Mouse (Mus musculus) liver, embryonic 15.5 days (tissue): ENCODE measurements around the gene Gm28778. TPM values are rescaled to one million over a fixed set of nuclear protein-coding genes. Genes with fewer than 3 reads are reported as not detected.
A peak's percentile ranks its signal among the peaks of the same experiment; 100 is the strongest.
"Not testable (repeated sequence)": the region's sequence is repeated elsewhere in the genome, so short reads cannot be mapped to it uniquely, and the experiment has no call there.

Source experiments
- ATAC-seq: fragments of 200-750 bp; cut with Nextera tagmentation; 2 replicates; pipeline ENCODE4 v1.8.0; 2017; ENCODE audit warnings: moderate number of reproducible peaks, mild to moderate bottlenecking, moderate library complexity; ENCODE audit not compliant: insufficient read depth
- H3K27ac ChIP-seq: fragments of 300-500 bp; sonication (generic); replicated peaks from 2 replicates; pipeline ENCODE4 v1.5.1; 2015; ENCODE audit warnings: mild to moderate bottlenecking, inconsistent platforms
- H3K27me3 ChIP-seq: fragments of 300-500 bp; sonication (generic); 2 replicates; pipeline ENCODE4 v1.6.1; 2015; ENCODE audit warnings: mild to moderate bottlenecking, inconsistent platforms
- H3K36me3 ChIP-seq: fragments of 300-500 bp; sonication (generic); replicated peaks from 2 replicates; pipeline ENCODE4 v1.6.1; 2015; ENCODE audit warnings: moderate library complexity, mild to moderate bottlenecking, inconsistent platforms
- H3K4me1 ChIP-seq: fragments of 300-500 bp; sonication (generic); replicated peaks from 2 replicates; pipeline ENCODE4 v1.6.1; 2015; ENCODE audit warnings: inconsistent platforms
- H3K4me2 ChIP-seq: fragments of 300-500 bp; sonication (generic); 2 replicates; pipeline ENCODE4 v1.6.1; 2015; ENCODE audit warnings: moderate library complexity, mild to moderate bottlenecking, inconsistent platforms
- H3K4me3 ChIP-seq: fragments of 300-500 bp; sonication (generic); replicated peaks from 2 replicates; pipeline ENCODE4 v1.5.1; 2015; ENCODE audit warnings: mild to moderate bottlenecking, inconsistent platforms
- H3K9ac ChIP-seq: fragments of 300-500 bp; sonication (generic); 2 replicates; pipeline ENCODE4 v1.6.1; 2015; ENCODE audit warnings: moderate library complexity, mild to moderate bottlenecking, inconsistent platforms
- H3K9me3 ChIP-seq: fragments of 300-500 bp; sonication (generic); replicated peaks from 2 replicates; pipeline ENCODE4 v1.6.1; 2016; ENCODE audit warnings: inconsistent platforms
- WGBS: fragments of 180-500 bp; shearing (Covaris S2); methylation state at CpG from one replicate; pipeline ENCODE4 v1.1.7; 2015; ENCODE audit warnings: mixed read lengths; ENCODE audit not compliant: insufficient replicate concordance; 5-methylcytosine and 5-hydroxymethylcytosine counted together
- polyA plus RNA-seq: library from polyadenylated mRNA; unstranded; fragments of >200 nt; fragmentation: Nextera tagmentation; extraction: Ambion mirVana; gene quantifications from 2 replicates; pipeline ENCODE4 v1.2.1, GENCODE M21; 2015

The Gm28778 gene
- polyA plus RNA-seq, 1 experiment from 2014 or later, result not detected

DNA sequence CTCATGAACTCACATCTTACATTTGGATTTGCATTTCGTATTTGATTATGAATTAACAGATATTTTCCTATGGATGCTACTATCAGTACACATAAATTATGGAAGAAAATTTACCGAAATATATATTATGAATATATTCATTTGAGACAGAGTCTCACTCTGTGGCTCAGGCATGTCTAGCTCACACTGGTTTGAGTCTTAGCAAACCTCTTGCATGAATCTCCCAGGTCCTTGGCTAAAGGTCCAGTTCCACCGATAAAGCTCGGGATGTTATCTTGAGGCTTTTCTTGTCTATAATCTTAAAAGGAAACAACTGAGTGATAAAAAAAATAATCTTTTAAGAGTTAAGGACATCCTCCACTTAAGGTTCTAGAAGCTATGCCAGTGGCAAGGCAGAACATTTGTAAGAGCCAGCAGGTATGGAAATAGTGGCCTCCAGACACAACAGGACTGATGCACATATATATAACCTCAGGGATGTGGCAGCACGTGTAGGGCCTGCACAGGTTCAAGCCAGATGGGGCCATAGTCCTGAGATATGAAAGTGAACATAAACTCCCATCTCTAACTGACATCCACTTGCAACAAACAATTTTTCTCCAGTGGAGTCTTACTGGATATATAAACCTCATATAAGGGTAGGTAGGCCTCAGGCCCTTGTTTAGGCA, 28.1 kb downstream of the Gm28778 start:
- Histone ChIP-seq H3K27ac (no peak overlapping the region), H3K4me3 (no peak overlapping the region), H3K4me1 (peaks cover 17% of the 10 kb centered on the region; the same call in 1 of the 2 replicates), H3K27me3 (no peaks in the 10 kb centered on the region), H3K9ac (no peak overlapping the region), H3K9me3 (no peaks in the 10 kb centered on the region), H3K4me2 (no peak overlapping the region), H3K36me3 (peaks cover 15% of the 10 kb centered on the region)
- ATAC-seq, result no peak
- 77% methylated on average over 5 of the region's 5 CpGs for WGBS

- not testable (repeated sequence) for H3K9ac ChIP-seq, H3K36me3 ChIP-seq, H3K4me2 ChIP-seq, H3K27me3 ChIP-seq, H3K27ac ChIP-seq, H3K4me3 ChIP-seq, H3K9me3 ChIP-seq
- WGBS, result 31% methylated on average over 5 of the region's 5 CpGs
- peaks cover 28% of the 10 kb centered on the region for H3K4me1 ChIP-seq
- ATAC-seq, result peak; percentile 35; the same call in 1 of the 2 replicates
These were observed 36.6 kb downstream of the Gm28778 start for GRCm38 (mm10) chr1:53333527-53333926.

DNA sequence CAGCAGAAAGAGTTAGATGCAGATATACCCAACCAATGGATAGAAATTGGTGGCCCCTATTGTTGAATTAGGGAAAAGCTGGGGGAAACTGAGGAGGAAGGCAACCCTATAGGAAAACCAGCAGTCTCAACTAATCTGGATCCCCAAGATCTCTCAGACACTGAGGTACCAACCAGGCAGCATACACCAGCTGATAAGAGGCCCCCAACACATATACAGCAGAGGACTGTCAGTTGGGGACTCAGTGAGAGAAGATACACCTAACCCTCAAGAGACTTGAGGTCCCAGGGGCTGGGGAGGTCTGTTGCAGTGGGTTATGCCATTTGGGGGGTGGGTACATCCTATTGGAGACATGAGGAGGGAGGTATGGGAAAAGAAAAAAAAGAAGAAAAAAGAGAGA, 38.6 kb downstream of the Gm28778 start:
- no peaks in the 10 kb centered on the region for H3K36me3 ChIP-seq
- peaks cover 30% of the 10 kb centered on the region for H3K4me1 ChIP-seq
- no peak overlapping the region for H3K4me3 ChIP-seq
- peak; percentile 79 for ATAC-seq
- H3K9ac ChIP-seq, result no peak overlapping the region
- H3K4me2 ChIP-seq, result no peak overlapping the region; the same call in 1 of the 2 replicates
- no peaks in the 10 kb centered on the region for H3K27me3 ChIP-seq
- H3K27ac ChIP-seq, result peak overlapping the region; percentile 45; the same call in 1 of the 2 replicates
- H3K9me3 ChIP-seq, result no peaks in the 10 kb centered on the region

DNA sequence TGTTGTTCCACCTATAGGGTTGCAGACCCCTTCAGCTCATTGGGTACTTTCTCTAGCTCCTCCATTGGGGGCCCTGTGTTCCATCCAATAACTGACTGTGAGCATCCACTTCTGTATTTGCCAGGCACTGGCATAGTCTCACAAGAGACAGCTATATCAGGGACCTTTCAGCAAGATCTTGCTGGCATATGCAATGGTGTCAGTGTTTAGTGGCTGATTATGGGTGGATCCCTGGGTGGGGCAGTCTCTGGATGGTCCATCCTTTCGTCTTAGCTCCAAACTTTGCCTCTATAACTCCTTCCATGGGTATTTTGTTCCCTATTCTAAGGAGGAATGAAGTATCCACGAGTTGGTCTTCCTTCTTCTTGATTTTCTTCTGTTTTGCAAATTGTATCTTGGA, 40.5 kb downstream of the Gm28778 start:
- H3K27ac ChIP-seq, H3K4me2 ChIP-seq, H3K9me3 ChIP-seq, H3K27me3 ChIP-seq, H3K9ac ChIP-seq, H3K4me3 ChIP-seq: not testable (repeated sequence)
- H3K36me3 ChIP-seq, result peaks cover 11% of the 10 kb centered on the region
- WGBS, result 31% methylated on average over 2 of the region's 2 CpGs
- ATAC-seq, result peak; percentile 54; the same call in 1 of the 2 replicates
- peaks cover 30% of the 10 kb centered on the region for H3K4me1 ChIP-seq

GRCm38 (mm10) chr1:53341071-53341470, 44.2 kb downstream of the Gm28778 start:
- H3K4me1 ChIP-seq, result peaks cover 16% of the 10 kb centered on the region
- no peaks in the 10 kb centered on the region for H3K27me3 ChIP-seq
- no peak overlapping the region for H3K4me3 ChIP-seq
- H3K9ac ChIP-seq, result no peak overlapping the region
- no peak overlapping the region for H3K4me2 ChIP-seq
- WGBS, result 80% methylated on average over 2 of the region's 2 CpGs
- H3K27ac ChIP-seq, result no peak overlapping the region
- H3K36me3 ChIP-seq, result peaks cover 37% of the 10 kb centered on the region
- ATAC-seq, result no peak
- H3K9me3 ChIP-seq, result no peaks in the 10 kb centered on the region

GRCm38 (mm10) chr1:53352327-53353261, 55.7 kb downstream of the Gm28778 start, which contains the start of the genes Asdurf, Gm28551 and Asnsd1:
Asdurf (minus strand) TSS chr1:53352619.
Gm28551 (minus strand) TSS chr1:53352667.
Asnsd1 (minus strand) TSS chr1:53352752.
- H3K9me3 ChIP-seq, result no peaks in the 10 kb centered on the region
- ATAC-seq, result peak; percentile 99
- peak within 1 kb of the TSS; percentile 96 for H3K4me3 ChIP-seq
- under 1% methylated on average over 44 of the region's 44 CpGs for WGBS
- H3K4me2 ChIP-seq, result peak within 1 kb of the TSS; percentile 78
- peaks cover 6% of the 10 kb centered on the region for H3K4me1 ChIP-seq
- H3K9ac ChIP-seq, result peak within 1 kb of the TSS; percentile 90
- peaks cover 15% of the 10 kb centered on the region for H3K36me3 ChIP-seq
- no peaks in the 10 kb centered on the region for H3K27me3 ChIP-seq
- peak within 1 kb of the TSS; percentile 93 for H3K27ac ChIP-seq

DNA sequence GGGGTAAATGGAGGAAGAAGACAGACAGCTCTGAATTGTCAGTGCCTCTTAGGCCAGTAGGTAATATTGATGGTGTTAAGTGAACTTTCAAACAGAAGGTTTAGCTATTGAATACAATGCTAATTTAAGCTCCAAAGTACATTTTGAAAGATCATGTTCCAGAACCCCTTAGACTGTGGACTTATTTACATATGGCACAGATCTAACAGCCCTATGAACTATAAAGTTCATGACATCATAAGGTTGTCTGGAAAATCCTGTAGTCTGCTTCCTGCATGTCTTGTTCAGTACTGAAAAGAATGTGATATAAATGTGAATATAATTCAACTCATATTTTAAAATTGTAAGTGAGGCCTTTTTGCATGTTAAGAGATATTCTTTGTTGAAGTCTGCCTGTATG, 62.1 kb downstream of the Gm28778 start:
- no peaks in the 10 kb centered on the region for H3K9me3 ChIP-seq

More for the DNA sequence above, 62.1 kb downstream of the Gm28778 start:
- no peak overlapping the region for H3K9ac ChIP-seq
- no peak for ATAC-seq
- no peak overlapping the region for H3K4me2 ChIP-seq
- H3K36me3 ChIP-seq, result no peaks in the 10 kb centered on the region
- H3K4me3 ChIP-seq, result no peak overlapping the region
- no peaks in the 10 kb centered on the region for H3K27me3 ChIP-seq
- no peak overlapping the region for H3K27ac ChIP-seq
- no peaks in the 10 kb centered on the region for H3K4me1 ChIP-seq

Other genes starting within 250 kb of the Gm28778 start
- gene Mstn, start 235.5 kb upstream of the Gm28778 start, polyA plus RNA-seq, result 0.06 and 0.14 TPM in 2 replicates
- not detected in 2 replicates for gene 1700019A02Rik, start 109.5 kb upstream of the Gm28778 start, polyA plus RNA-seq
- gene Pms1, start 93 bp upstream of the Gm28778 start, polyA plus RNA-seq, result 7.4 TPM in 2 replicates
- gene Ormdl1, start within 50 bp of the Gm28778 start, polyA plus RNA-seq, result 25.2 and 28.6 TPM in 2 replicates
- 20.7 and 21.6 TPM in 2 replicates for gene Osgepl1, start 16.5 kb downstream of the Gm28778 start, polyA plus RNA-seq
- gene Asdurf, start 55.5 kb downstream of the Gm28778 start, polyA plus RNA-seq, result not detected in 2 replicates
- gene Gm28551, start 55.6 kb downstream of the Gm28778 start, polyA plus RNA-seq, result 0.25 TPM in 1 of 2 replicates, not detected in the other
- gene Asnsd1, start 55.6 kb downstream of the Gm28778 start, polyA plus RNA-seq, result 42.2 and 45.5 TPM in 2 replicates